Mouse (Mus musculus): ENCODE results near the gene Mmd2.

- no peak for TF ChIP-seq POLR2A (IDR thresholded peaks at IDR 0.05; ENCODE audit: insufficient read length, low read depth)
- TF ChIP-seq TCF3 (IDR thresholded peaks at IDR 0.05; ENCODE audit: insufficient read length, low read depth) = no peak
- TF ChIP-seq MAX (IDR thresholded peaks at IDR 0.05; ENCODE audit: low read depth) = no peak
- no peak for TF ChIP-seq USF1 (IDR thresholded peaks at IDR 0.05; ENCODE audit: low read depth)
- TF ChIP-seq SRF (IDR thresholded peaks at IDR 0.05; ENCODE audit: control insufficient read depth, insufficient read length, low read depth) = no peak
- no peak for TF ChIP-seq E2F4 (IDR thresholded peaks at IDR 0.05; ENCODE audit: insufficient read depth)
- TF ChIP-seq MYOD1 (IDR thresholded peaks at IDR 0.05; ENCODE audit: control insufficient read depth in 1 of 3, insufficient read length in 2 of 3, low read depth in 2 of 3) = no peak
- no peak for TF ChIP-seq POLR2AphosphoS2 (IDR thresholded peaks at IDR 0.05; ENCODE audit: insufficient read length, low read depth)
- TF ChIP-seq CEBPB (IDR thresholded peaks at IDR 0.05; ENCODE audit: insufficient read depth, poor library complexity, severe bottlenecking) = no peak
- no peak for TF ChIP-seq REST (IDR thresholded peaks at IDR 0.05; ENCODE audit: insufficient read depth, insufficient read length)
- no peak for TF ChIP-seq TCF12 (IDR thresholded peaks at IDR 0.05; ENCODE audit: insufficient read depth, poor library complexity, severe bottlenecking)
Observed at GRCm38 (mm10) chr5:142590953-142591616, 17.5 kb downstream of the Mmd2 start.
